Mouse (Mus musculus) liver, postnatal 0 days (tissue): ENCODE data around the gene Psmd9.

ENCODE experiments used
- CTCF ChIP-seq: sonication (generic); IDR thresholded peaks from 2 replicates; pipeline ENCODE4 v1.5.1; 2016; ENCODE audit warnings: antibody characterized with exemption, low read depth
- EP300 ChIP-seq: IDR thresholded peaks from 2 replicates; pipeline ENCODE4 v1.6.1; 2016; ENCODE audit warnings: antibody characterized with exemption, low read depth, mild to moderate bottlenecking

DNA sequence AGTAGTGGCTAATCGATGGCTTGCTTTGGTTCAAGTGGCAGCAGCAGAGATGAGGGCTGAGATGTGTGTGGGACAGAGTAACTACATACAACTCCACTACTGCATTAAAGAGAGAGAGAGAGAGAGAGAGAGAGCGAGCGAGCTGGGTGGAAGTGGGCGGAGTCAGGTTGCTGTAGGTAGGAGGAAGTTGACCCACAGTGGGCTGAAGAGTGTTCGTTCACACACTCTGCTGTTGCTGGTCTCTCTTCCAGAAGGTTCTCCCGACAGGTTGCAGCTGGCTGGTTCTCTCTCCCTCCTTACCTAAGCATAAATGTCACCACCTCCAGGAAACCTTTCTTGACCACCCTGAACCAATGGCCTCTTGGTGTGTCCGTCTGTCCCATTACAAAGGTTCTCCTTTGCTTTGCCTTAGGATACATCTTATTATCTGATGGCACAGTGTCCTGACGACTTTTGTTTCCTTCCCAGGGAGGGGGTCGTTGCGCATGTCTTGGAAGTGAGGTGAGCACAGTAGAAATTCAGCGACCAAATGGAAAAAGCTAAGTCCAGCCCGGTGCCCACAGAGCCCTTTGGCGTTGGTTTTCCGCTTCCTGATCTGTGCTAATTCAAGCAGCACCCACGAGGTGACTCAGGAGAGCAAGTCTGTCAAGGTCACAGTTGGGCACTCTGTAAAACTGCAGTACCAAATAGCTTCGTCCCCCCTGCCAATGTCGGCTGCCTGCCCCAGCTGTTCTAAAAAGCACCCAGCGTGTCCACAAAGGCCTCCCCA, 43.4 kb upstream of the Psmd9 start:
- no peak for TF ChIP-seq CTCF
- no peak for TF ChIP-seq EP300
